Mouse (Mus musculus): ENCODE measurements around the gene Olfr816.
"Not testable (repeated sequence)": the region's sequence is repeated elsewhere in the genome, so short reads cannot be mapped to it uniquely, and the experiment has no call there.

Gene Olfr816

DNA sequence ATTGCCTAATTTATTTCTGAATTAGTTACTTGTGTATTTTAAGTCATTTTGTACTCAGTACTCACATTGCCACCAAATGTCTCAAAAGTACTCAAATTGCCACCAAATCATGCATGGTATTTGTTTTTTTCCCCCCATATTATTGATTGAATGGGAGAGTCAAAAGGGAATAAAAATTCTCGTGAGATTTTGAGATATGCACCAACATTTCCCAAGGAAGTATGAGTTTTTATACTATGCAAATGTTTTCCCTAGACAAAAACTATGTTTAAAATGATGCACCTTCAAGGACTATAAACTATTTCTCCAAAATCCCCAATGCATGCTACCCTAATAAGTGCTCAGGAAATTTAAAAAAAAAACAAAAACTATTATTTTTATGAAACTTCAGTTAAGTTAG lies at the start of gene Olfr816:
Gene Olfr816 (minus strand): TSS at position 101 of the 400 bp plus-strand sequence.
- no peak for DNase-seq (ENCODE audit: low spot score in 2 of 2)

DNA sequence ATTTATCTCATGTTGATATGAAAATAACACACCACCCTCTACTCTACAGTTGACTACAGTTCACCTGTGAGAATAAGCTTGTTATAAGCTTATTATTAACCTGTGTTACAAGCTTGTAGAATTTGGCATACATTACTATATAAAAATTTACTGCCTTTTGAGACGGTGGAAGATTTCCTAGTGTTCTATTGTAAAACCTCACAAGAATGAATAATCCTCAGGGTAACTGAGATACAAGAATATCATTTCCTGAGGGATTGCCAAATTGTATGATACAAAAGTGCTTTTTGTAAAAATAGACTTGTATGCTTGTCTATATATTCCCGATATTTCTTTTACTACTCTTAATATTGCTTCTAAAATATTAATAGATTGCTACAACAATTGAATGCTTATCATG lies 33.6 kb upstream of the Olfr816 start, which contains the start of gene Olfr818:
Gene Olfr818 (minus strand): TSS at position 101 of the 400 bp plus-strand sequence.
- DNase-seq (ENCODE audit: low spot score in 2 of 2) = no peak

DNA sequence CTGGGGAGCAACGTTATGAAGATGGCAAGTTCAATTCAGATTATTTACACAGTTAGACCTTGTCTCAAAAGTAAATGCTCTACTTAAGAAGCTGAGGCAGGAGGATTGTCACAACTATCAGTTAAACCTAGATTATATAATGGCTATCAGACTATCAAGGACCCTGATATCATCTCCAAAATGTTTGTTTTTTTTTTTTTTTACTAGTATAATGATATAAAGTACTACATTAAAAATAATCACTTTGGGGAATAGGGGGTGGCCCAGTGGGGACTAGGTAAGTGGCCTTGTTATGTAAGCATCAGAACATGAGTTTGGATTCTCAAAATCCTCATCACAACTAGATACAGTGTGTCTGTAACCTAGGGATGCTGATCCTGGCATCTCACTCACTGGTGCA lies 9.6 kb downstream of the Olfr816 start, which contains the start of gene Olfr815:
Gene Olfr815 (minus strand): TSS at position 101 of the 400 bp plus-strand sequence.
- not testable (repeated sequence) for DNase-seq (ENCODE audit: low spot score in 2 of 2)

DNA sequence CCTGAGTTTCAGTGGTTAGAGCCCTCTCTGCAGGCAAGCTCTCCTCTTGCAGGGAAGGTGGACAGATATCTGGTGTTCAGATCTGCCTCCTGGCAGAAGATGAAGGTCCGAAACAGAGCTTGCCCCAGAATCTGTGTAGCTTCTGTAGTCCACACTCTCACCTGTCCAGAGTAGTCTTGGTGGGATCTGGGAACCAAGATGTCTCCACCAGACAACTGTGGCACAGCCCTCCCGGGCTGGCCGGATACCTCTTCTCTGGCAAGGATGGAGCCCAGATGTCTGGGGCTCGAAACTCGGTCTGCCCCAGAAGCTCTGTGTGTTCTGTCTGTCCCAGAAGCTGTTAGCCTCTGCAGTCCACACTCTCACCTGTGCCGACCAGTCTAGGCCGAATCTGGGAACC lies 29.5 kb downstream of the Olfr816 start:
- DNase-seq (ENCODE audit: low spot score in 2 of 2) = peak in 1 of 2 experiments; percentile 52

DNA sequence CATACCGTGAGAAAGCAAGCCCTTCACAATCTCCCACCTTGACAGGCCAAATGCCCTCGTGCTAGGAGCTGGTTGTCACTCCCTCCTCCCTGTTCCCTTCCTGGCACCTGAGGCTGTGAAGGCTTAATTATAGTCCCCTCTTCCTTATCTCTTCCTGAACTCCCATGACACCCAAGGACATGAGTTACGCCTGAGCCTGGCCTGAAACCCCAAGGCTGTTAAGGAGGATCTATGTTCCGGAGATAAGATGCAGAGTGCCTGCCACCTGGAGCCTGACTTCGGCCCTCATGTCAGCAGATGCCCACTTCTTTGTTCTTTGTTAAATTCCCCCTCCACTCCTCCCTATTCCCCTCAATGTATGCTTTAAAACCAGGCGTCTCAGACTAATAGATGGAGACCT lies 29.9 kb downstream of the Olfr816 start:
- peak in 1 of 2 experiments; percentile 56 for DNase-seq (ENCODE audit: low spot score in 2 of 2)

DNA sequence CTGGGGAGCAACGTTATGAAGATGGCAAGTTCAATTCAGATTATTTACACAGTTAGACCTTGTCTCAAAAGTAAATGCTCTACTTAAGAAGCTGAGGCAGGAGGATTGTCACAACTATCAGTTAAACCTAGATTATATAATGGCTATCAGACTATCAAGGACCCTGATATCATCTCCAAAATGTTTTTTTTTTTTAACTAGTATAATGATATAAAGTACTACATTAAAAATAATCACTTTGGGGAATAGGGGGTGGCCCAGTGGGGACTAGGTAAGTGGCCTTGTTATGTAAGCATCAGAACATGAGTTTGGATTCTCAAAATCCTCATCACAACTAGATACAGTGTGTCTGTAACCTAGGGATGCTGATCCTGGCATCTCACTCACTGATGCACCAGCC lies 35.6 kb downstream of the Olfr816 start, which contains the start of gene Olfr814:
Gene Olfr814 (minus strand): TSS at position 101 of the 400 bp plus-strand sequence.
- DNase-seq (ENCODE audit: low spot score in 2 of 2) = not testable (repeated sequence)

All from spleen, postnatal 4 days (tissue).